Mouse (Mus musculus) midbrain, embryonic 11.5 days (tissue): Measurements from ENCODE around the gene Gm47995. TPM values are rescaled to one million over a fixed set of nuclear protein-coding genes. Genes with fewer than 3 reads are reported as not detected.
A peak's percentile ranks its signal among the peaks of the same experiment; 100 is the strongest.

Source experiments
- ATAC-seq: fragments of 200-750 bp; cut with Nextera tagmentation; 2 replicates; pipeline ENCODE4 v1.8.0; 2017; ENCODE audit warnings: moderate TSS enrichment, moderate library complexity; ENCODE audit not compliant: low FRiP score
- DNase-seq: peaks from one replicate; pipeline ENCODE4 v3.0.0; 2015; ENCODE audit warnings: low spot score; ENCODE audit errors: missing footprints
- H3K27ac ChIP-seq: fragments of 300-500 bp; sonication (generic); 2 replicates; pipeline ENCODE4 v1.5.1; 2014; ENCODE audit warnings: low read depth, low read length
- H3K27me3 ChIP-seq: fragments of 300-500 bp; sonication (generic); 2 replicates; pipeline ENCODE4 v1.6.1; 2014; ENCODE audit warnings: mild to moderate bottlenecking, low read length, moderate library complexity, mixed read lengths; ENCODE audit not compliant: control insufficient read depth, insufficient read depth
- H3K36me3 ChIP-seq: fragments of 300-500 bp; sonication (generic); 2 replicates; pipeline ENCODE4 v1.6.1; 2014; ENCODE audit warnings: mild to moderate bottlenecking, low read length, moderate library complexity, mixed read lengths; ENCODE audit not compliant: control insufficient read depth, insufficient read depth
- H3K4me1 ChIP-seq: fragments of 300-500 bp; sonication (generic); 2 replicates; pipeline ENCODE4 v1.6.1; 2014; ENCODE audit warnings: low read length; ENCODE audit not compliant: control insufficient read depth, insufficient read depth
- H3K4me2 ChIP-seq: fragments of 300-500 bp; sonication (generic); 2 replicates; pipeline ENCODE4 v1.6.1; 2014; ENCODE audit warnings: mild to moderate bottlenecking, moderate library complexity
- H3K4me3 ChIP-seq: fragments of 300-500 bp; sonication (generic); 2 replicates; pipeline ENCODE4 v1.5.1; 2014; ENCODE audit warnings: low read depth, low read length
- H3K9ac ChIP-seq: fragments of 300-500 bp; sonication (generic); 2 replicates; pipeline ENCODE4 v1.6.1; 2014; ENCODE audit warnings: low read length
- H3K9me3 ChIP-seq: fragments of 300-500 bp; sonication (generic); 2 replicates; pipeline ENCODE4 v1.6.1; 2016; ENCODE audit warnings: low read length; ENCODE audit not compliant: control insufficient read depth
- WGBS: fragments of 180-500 bp; shearing (Covaris S2); extraction: QIAGEN DNeasy Blood & Tissue Kit; methylation state at CpG from one replicate; pipeline ENCODE4 v1.1.7; 2014; 5-methylcytosine and 5-hydroxymethylcytosine counted together
- polyA plus RNA-seq: library from polyadenylated mRNA; unstranded; fragments of >200 nt; fragmentation: Nextera tagmentation; extraction: Ambion mirVana; gene quantifications from 2 replicates; pipeline ENCODE4 v1.2.1, GENCODE M21; 2014

Gene Gm47995
- polyA plus RNA-seq, 1 experiment from 2014 or later: not detected

DNA sequence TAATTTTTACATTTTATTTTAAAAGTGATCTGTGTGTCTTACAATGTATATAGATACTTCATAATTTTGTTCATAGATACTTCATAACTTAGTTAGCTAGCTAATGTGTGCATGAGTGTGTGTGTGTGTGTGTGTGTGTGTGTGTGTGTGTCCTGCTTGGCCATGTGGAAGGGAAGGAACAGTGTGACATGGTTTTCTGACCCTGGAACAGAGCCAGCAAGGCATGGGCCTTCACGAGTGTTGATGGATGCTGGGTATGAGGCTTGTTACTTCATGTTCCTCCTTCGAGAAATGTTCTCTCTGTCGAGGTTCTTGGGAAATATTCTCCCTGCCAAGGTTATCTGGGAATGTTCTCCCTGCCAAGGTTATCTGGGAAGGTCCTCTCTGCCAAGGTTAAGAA, 35.5 kb downstream of the Gm47995 start:
- Histone ChIP-seq H3K4me3 (no peak overlapping the region), H3K27ac (no peak overlapping the region), H3K4me2 (no peak overlapping the region), H3K36me3 (no peaks in the 10 kb centered on the region), H3K4me1 (peaks cover 2% of the 10 kb centered on the region; the same call in 1 of the 2 replicates), H3K27me3 (no peaks in the 10 kb centered on the region), H3K9ac (no peak overlapping the region), H3K9me3 (no peaks in the 10 kb centered on the region; the same call in 1 of the 2 replicates)
- DNase-seq (no peak), ATAC-seq (no peak)
- WGBS: 93% methylated on average over 3 of the region's 3 CpGs

- Histone ChIP-seq H3K27ac (no peak overlapping the region), H3K27me3 (no peaks in the 10 kb centered on the region), H3K4me3 (no peak overlapping the region), H3K9me3 (no peaks in the 10 kb centered on the region; the same call in 1 of the 2 replicates), H3K4me1 (peaks cover 2% of the 10 kb centered on the region; the same call in 1 of the 2 replicates), H3K4me2 (no peak overlapping the region), H3K36me3 (no peaks in the 10 kb centered on the region), H3K9ac (no peak overlapping the region)
- ATAC-seq (peak; percentile 67; the same call in 1 of the 2 replicates), DNase-seq (peak; percentile 85)
- WGBS: 9% methylated on average over 2 of the region's 2 CpGs
These were observed 37.3 kb downstream of the Gm47995 start for GRCm38 (mm10) chr1:151235574-151235973.

- ATAC-seq (0 out of 2 replicates have a peak, but pooled peaks have one; percentile 8), DNase-seq (peak; percentile 81)
- Histone ChIP-seq H3K36me3 (no peaks in the 10 kb centered on the region), H3K9me3 (no peaks in the 10 kb centered on the region; the same call in 1 of the 2 replicates), H3K27ac (no peak overlapping the region), H3K27me3 (no peaks in the 10 kb centered on the region), H3K4me3 (no peak overlapping the region), H3K4me1 (peaks cover 2% of the 10 kb centered on the region; the same call in 1 of the 2 replicates), H3K9ac (no peak overlapping the region), H3K4me2 (no peak overlapping the region)
- 81% methylated on average over 13 of the region's 13 CpGs for WGBS
These were observed 38.1 kb downstream of the Gm47995 start for GRCm38 (mm10) chr1:151236141-151236930.

GRCm38 (mm10) chr1:151237780-151238179, 39.5 kb downstream of the Gm47995 start:
- 83% methylated on average over 3 of the region's 3 CpGs for WGBS
- Histone ChIP-seq H3K27ac (no peak overlapping the region), H3K9ac (no peak overlapping the region), H3K9me3 (no peaks in the 10 kb centered on the region; the same call in 1 of the 2 replicates), H3K36me3 (no peaks in the 10 kb centered on the region), H3K27me3 (no peaks in the 10 kb centered on the region), H3K4me1 (peaks cover 2% of the 10 kb centered on the region; the same call in 1 of the 2 replicates), H3K4me3 (no peak overlapping the region), H3K4me2 (no peak overlapping the region)
- DNase-seq (no peak), ATAC-seq (no peak)

DNA sequence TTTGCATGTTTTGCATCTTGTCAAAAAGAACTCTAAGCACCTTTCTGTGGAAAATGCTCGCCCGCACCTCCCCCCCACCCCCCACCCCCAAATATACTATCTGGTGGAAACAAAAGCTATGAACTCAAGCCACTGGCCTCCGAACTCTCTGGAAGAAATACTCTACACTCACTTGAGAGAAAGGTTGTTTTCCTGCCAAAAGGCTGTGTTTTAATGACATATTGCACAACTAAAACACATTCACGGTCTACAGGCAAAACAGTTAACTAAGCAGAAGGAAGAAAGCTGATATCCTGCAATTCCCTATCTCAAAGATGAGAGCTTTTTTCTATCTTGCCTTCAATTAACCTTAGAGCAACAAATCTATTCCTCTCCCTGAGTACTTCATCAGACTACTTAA, 45.1 kb downstream of the Gm47995 start:
- WGBS: 91% methylated on average over 4 of the region's 4 CpGs
- no peaks in the 10 kb centered on the region for H3K4me1 ChIP-seq
- H3K4me3 ChIP-seq: no peak overlapping the region
- no peak overlapping the region for H3K27ac ChIP-seq
- H3K9me3 ChIP-seq: no peaks in the 10 kb centered on the region
- no peak overlapping the region for H3K4me2 ChIP-seq
- no peaks in the 10 kb centered on the region for H3K36me3 ChIP-seq
- H3K27me3 ChIP-seq: no peaks in the 10 kb centered on the region
- no peak overlapping the region for H3K9ac ChIP-seq
- DNase-seq (no peak), ATAC-seq (no peak)

GRCm38 (mm10) chr1:151244013-151244412, 45.8 kb downstream of the Gm47995 start:
- DNase-seq (no peak), ATAC-seq (no peak)
- Histone ChIP-seq H3K4me2 (no peak overlapping the region), H3K9me3 (no peaks in the 10 kb centered on the region), H3K9ac (no peak overlapping the region), H3K4me3 (no peak overlapping the region), H3K4me1 (no peaks in the 10 kb centered on the region), H3K27me3 (no peaks in the 10 kb centered on the region), H3K27ac (no peak overlapping the region), H3K36me3 (no peaks in the 10 kb centered on the region)
- 92% methylated on average over 5 of the region's 5 CpGs for WGBS

DNA sequence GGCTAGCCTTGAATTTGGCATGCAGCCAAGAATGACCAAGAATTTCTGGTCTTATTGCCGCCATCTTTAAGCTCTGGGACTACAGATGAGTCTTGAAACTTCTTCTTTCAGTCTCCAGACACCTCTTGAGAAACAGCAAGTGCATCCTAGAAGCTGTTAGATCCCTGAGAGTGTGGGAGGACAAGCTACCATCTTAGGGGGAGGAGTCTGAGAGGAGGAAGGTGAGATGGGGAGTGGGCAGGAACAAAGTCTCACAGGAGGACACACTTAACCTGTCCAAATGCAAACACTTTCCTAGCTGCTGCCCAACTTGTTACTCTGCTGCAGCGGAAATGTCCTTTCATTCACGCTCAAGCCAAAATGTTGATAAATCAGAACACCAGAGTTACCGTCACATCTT, 46.5 kb downstream of the Gm47995 start:
- peak; percentile 33 for DNase-seq
- no peak overlapping the region for H3K4me3 ChIP-seq
- H3K27me3 ChIP-seq: no peaks in the 10 kb centered on the region
- H3K9me3 ChIP-seq: no peaks in the 10 kb centered on the region
- H3K4me2 ChIP-seq: no peak overlapping the region
- 89% methylated on average over 4 of the region's 4 CpGs for WGBS
- no peaks in the 10 kb centered on the region for H3K36me3 ChIP-seq
- H3K4me1 ChIP-seq: no peaks in the 10 kb centered on the region
- no peak for ATAC-seq
- H3K9ac ChIP-seq: no peak overlapping the region
- H3K27ac ChIP-seq: no peak overlapping the region

- H3K4me2 ChIP-seq: no peak overlapping the region
- no peak overlapping the region for H3K27ac ChIP-seq
- H3K9me3 ChIP-seq: no peaks in the 10 kb centered on the region
- 84% methylated on average over 10 of the region's 10 CpGs for WGBS
- ATAC-seq (no peak), DNase-seq (peak; percentile 47)
- H3K4me1 ChIP-seq: no peaks in the 10 kb centered on the region
- H3K36me3 ChIP-seq: no peaks in the 10 kb centered on the region
- no peak overlapping the region for H3K9ac ChIP-seq
- no peaks in the 10 kb centered on the region for H3K27me3 ChIP-seq
- no peak overlapping the region for H3K4me3 ChIP-seq
These were observed 46.9 kb downstream of the Gm47995 start for GRCm38 (mm10) chr1:151245165-151245564.

- ATAC-seq (no peak), DNase-seq (peak; percentile 79)
- Histone ChIP-seq H3K4me2 (no peak overlapping the region), H3K27ac (no peak overlapping the region), H3K4me1 (no peaks in the 10 kb centered on the region), H3K9me3 (no peaks in the 10 kb centered on the region), H3K4me3 (no peak overlapping the region), H3K9ac (no peak overlapping the region), H3K27me3 (no peaks in the 10 kb centered on the region), H3K36me3 (no peaks in the 10 kb centered on the region)
- WGBS: 71% methylated on average over 2 of the region's 2 CpGs
These were observed 47.6 kb downstream of the Gm47995 start for GRCm38 (mm10) chr1:151245846-151246245.
